Mouse (Mus musculus): ENCODE results near the gene Ambp. TPM values are rescaled to one million over a fixed set of nuclear protein-coding genes. Genes with fewer than 3 reads are reported as not detected.

The Ambp gene
- polyA plus RNA-seq, 1 experiment from 2014 or later: 0.66 TPM

DNA sequence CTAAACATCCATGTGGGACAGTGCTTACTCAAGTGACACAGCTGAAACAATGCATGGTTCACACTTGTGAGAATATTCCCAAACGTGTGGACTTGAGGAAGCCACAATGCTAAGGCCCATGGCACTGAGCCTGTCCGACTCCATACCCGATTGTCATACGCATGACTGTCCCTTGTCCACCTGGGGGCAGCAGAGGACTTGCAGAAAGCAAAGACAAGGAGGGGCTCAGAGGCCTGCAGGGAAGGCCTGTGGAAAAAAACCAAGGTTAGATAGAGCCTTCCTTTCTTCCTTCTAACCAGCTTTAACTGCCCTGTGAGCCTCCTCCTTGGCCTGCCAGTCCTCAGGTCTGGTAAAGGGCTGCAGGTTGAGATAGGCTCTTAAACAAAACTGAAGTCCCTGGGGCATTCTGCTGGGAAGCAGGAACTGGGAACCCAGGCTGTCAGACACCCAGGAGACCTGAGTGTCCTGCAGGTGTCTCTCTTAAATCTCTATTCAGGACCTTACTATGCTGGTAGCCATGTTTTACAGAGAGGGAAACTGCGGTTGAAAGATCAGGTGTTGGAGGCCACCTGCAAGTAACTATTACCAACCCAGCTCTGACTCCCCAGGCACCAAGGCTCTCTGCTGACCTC is 4.5 kb upstream of the Ambp start:
- Histone ChIP-seq H3K36me3 (no peaks in the 10 kb centered on the region), H3K27ac (replicated peaks) (no peak overlapping the region), H3K4me3 (no peak overlapping the region), H3K9ac (no peak overlapping the region), H3K9me3 (no peaks in the 10 kb centered on the region), H3K27me3 (no peaks in the 10 kb centered on the region), H3K4me1 (replicated peaks) (no peaks in the 10 kb centered on the region), H3K4me2 (no peak overlapping the region)
- 17% methylated on average over 5 of the region's 5 CpGs for WGBS
- peak; percentile 92 for ATAC-seq (ENCODE audit: low read depth)

DNA sequence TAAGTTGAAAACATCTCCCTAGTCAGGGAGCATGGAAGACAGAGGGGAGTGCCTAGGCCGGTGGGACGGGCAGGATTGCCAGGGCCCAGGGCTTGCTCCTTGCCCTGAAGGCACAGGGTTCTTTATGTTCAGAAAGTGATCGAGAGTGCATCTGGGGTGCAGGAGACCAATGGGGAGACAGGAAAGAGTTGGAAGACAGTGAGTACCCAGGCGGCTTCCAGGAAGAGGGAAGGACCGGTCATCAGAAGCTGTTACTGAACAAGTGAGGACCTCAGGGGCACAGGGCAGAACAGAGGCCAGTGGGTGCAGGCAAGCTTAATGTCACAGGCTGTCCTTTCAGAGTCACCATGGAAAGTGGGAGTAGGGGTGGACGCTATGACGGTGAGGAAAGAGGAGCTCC is 3.6 kb upstream of the Ambp start:
- WGBS: 91% methylated on average over 7 of the region's 7 CpGs
- H3K4me2 ChIP-seq: no peak overlapping the region
- no peaks in the 10 kb centered on the region for H3K9me3 ChIP-seq
- ATAC-seq (ENCODE audit: low read depth): peak; percentile 38; the same call in 1 of the 2 replicates
- no peak overlapping the region for H3K9ac ChIP-seq
- no peak overlapping the region for H3K4me3 ChIP-seq
- no peak overlapping the region for H3K27ac ChIP-seq (replicated peaks)
- no peaks in the 10 kb centered on the region for H3K36me3 ChIP-seq
- H3K4me1 ChIP-seq (replicated peaks): no peaks in the 10 kb centered on the region
- H3K27me3 ChIP-seq: no peaks in the 10 kb centered on the region

GRCm38 (mm10) chr4:63156726-63157634 is 2.4 kb upstream of the Ambp start:
- no peak for ATAC-seq (ENCODE audit: low read depth)
- Histone ChIP-seq H3K27me3 (no peaks in the 10 kb centered on the region), H3K4me2 (no peak overlapping the region), H3K4me1 (replicated peaks) (no peaks in the 10 kb centered on the region), H3K36me3 (no peaks in the 10 kb centered on the region), H3K27ac (replicated peaks) (no peak overlapping the region), H3K9me3 (no peaks in the 10 kb centered on the region), H3K4me3 (no peak overlapping the region), H3K9ac (no peak overlapping the region)
- WGBS: 60% methylated on average over 8 of the region's 8 CpGs

DNA sequence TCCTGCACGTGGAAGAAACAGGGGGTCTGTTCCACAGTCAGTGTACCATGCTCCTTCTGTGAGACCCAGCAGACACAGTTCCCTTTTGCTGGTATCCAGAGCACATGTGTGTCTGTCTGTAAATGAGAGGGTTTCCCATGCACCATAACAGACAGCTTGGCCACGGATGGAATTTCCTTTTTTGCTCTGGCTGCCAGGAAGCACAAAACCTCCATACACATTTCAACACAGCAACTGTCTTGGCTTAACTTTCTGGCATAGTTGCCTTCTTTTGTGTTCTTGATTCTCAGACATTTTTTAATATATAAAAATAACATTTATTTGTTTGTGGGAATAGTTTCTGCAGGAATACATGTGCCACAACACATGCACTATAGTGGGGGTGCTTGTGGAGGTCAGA is 997 bp upstream of the Ambp start:
- Histone ChIP-seq H3K4me3 (no peak overlapping the region), H3K27me3 (no peaks in the 10 kb centered on the region), H3K4me2 (no peak overlapping the region), H3K27ac (replicated peaks) (no peak overlapping the region), H3K4me1 (replicated peaks) (no peaks in the 10 kb centered on the region), H3K36me3 (no peaks in the 10 kb centered on the region), H3K9me3 (no peaks in the 10 kb centered on the region), H3K9ac (no peak overlapping the region)
- whole genome bisulfite sequencing: 60% methylated on average over 2 of the region's 2 CpGs
- no peak for ATAC-seq (ENCODE audit: low read depth)

GRCm38 (mm10) chr4:63154028-63154427 is 571 bp downstream of the Ambp start:
- 65% methylated on average over 4 of the region's 4 CpGs for WGBS

GRCm38 (mm10) chr4:63151127-63151526 is 3.5 kb downstream of the Ambp start:
- no peak; the same call in 1 of the 2 replicates for ATAC-seq (ENCODE audit: low read depth)
- Histone ChIP-seq H3K4me1 (replicated peaks) (no peaks in the 10 kb centered on the region), H3K27ac (replicated peaks) (no peak overlapping the region), H3K9ac (no peak overlapping the region), H3K4me3 (no peak overlapping the region), H3K27me3 (no peaks in the 10 kb centered on the region), H3K9me3 (no peaks in the 10 kb centered on the region; the same call in 1 of the 2 replicates), H3K36me3 (no peaks in the 10 kb centered on the region), H3K4me2 (no peak overlapping the region)
- WGBS: 91% methylated on average over 6 of the region's 6 CpGs

More at GRCm38 (mm10) chr4:63154028-63154427, 571 bp downstream of the Ambp start:
- no peaks in the 10 kb centered on the region for H3K36me3 ChIP-seq
- no peak for ATAC-seq (ENCODE audit: low read depth)
- H3K27me3 ChIP-seq: no peaks in the 10 kb centered on the region
- no peak overlapping the region for H3K4me3 ChIP-seq
- no peak overlapping the region for H3K9ac ChIP-seq
- H3K4me1 ChIP-seq (replicated peaks): no peaks in the 10 kb centered on the region
- no peaks in the 10 kb centered on the region for H3K9me3 ChIP-seq
- no peak overlapping the region for H3K4me2 ChIP-seq
- no peak overlapping the region for H3K27ac ChIP-seq (replicated peaks)

- no peaks in the 10 kb centered on the region for H3K27me3 ChIP-seq
- no peaks in the 10 kb centered on the region; the same call in 1 of the 2 replicates for H3K9me3 ChIP-seq
- no peak overlapping the region for H3K4me2 ChIP-seq
- WGBS: 93% methylated on average over 6 of the region's 6 CpGs
- no peak overlapping the region for H3K4me3 ChIP-seq
- no peaks in the 10 kb centered on the region for H3K4me1 ChIP-seq (replicated peaks)
- ATAC-seq (ENCODE audit: low read depth): no peak
- no peaks in the 10 kb centered on the region for H3K36me3 ChIP-seq
- no peak overlapping the region for H3K27ac ChIP-seq (replicated peaks)
- no peak overlapping the region for H3K9ac ChIP-seq
Measured at GRCm38 (mm10) chr4:63147268-63147667, 7.3 kb downstream of the Ambp start.

GRCm38 (mm10) chr4:63129891-63130624 is 24.5 kb downstream of the Ambp start:
- no peaks in the 10 kb centered on the region for H3K9me3 ChIP-seq
- ATAC-seq (ENCODE audit: low read depth): no peak; the same call in 1 of the 2 replicates
- H3K4me3 ChIP-seq: no peak overlapping the region
- no peak overlapping the region for H3K9ac ChIP-seq
- no peaks in the 10 kb centered on the region for H3K27me3 ChIP-seq
- no peak overlapping the region for H3K27ac ChIP-seq (replicated peaks)
- WGBS: 88% methylated on average over 5 of the region's 5 CpGs
- no peaks in the 10 kb centered on the region for H3K4me1 ChIP-seq (replicated peaks)
- H3K36me3 ChIP-seq: peaks cover 50% of the 10 kb centered on the region
- no peak overlapping the region for H3K4me2 ChIP-seq

DNA sequence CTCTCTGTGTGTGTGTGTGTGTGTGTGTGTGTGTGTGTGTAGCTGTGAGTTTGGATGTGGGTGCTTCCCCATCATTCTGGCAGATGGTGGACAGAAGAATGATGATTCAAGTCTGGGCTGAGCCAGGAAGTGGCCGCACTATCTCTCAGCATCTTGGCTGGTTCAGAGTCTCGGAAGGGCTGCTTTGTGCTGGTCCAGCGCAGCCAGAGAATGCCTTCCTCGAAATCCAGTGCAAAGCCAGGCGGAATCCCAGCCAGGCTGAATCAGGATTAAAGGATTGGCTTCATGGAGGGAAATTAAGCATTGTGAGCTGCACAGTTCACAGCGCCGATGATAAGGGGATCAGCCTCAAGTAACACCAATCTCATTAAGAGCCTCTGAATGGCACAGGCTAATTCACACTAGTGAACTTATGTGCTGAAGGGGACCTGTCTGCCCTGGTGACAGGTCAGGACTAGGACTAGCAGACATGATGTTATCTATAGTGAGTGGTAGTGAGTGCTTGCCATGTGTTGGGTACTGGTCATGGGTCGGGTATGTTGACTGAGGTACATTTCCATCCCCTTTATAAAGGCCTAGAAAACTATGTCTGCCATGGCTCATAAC is 29.6 kb downstream of the Ambp start:
- Histone ChIP-seq H3K9me3 (no peaks in the 10 kb centered on the region), H3K4me1 (replicated peaks) (no peaks in the 10 kb centered on the region), H3K4me2 (no peak overlapping the region), H3K36me3 (peaks cover 32% of the 10 kb centered on the region), H3K4me3 (no peak overlapping the region), H3K27me3 (no peaks in the 10 kb centered on the region), H3K9ac (no peak overlapping the region), H3K27ac (replicated peaks) (no peak overlapping the region)
- 88% methylated on average over 8 of the region's 8 CpGs for WGBS
- ATAC-seq (ENCODE audit: low read depth): no peak

DNA sequence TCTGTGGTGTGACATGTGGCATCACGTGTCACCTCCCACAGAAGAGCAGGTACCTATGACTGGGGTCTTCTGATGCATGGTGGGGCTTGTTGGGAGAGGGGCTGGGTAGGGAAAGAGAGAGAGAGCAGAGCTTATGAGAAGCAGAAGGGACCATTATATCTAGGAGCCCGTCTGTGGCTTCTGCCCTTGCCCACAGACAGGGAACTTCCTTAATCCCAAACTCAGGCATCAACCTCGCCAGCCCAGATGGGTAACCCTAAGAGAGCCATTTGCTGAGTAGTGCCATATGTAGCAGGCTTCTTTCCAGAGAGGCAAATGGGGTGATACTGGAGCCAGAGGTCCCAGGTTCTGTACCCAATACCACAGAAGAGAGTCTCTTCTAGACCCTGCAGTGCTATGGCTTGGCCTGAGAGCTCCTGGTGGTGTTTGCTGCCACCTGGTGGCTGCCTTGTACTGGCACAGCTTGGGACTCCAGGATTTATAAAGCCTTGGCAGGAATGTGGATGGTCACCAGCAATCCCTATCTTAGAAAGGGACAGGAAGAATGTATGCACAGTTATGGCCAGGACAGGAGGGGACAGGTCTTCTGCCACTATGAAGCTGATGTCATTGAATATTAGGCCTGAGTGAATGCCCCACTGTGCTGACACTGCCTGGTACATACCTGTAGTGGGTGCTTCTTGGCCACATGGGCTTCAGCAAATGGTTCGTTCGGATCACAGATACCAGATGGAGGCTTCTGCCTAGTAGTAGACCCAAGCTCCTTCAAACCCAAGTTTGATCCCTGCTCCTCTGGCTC is 35.8 kb downstream of the Ambp start:
- H3K27ac ChIP-seq (replicated peaks): no peak overlapping the region
- no peak overlapping the region for H3K4me3 ChIP-seq
- no peaks in the 10 kb centered on the region for H3K4me1 ChIP-seq (replicated peaks)
- peaks cover 59% of the 10 kb centered on the region for H3K36me3 ChIP-seq
- no peak overlapping the region for H3K4me2 ChIP-seq
- H3K27me3 ChIP-seq: no peaks in the 10 kb centered on the region
- no peak overlapping the region for H3K9ac ChIP-seq
- ATAC-seq (ENCODE audit: low read depth): peak; percentile 90
- 90% methylated on average over 5 of the region's 5 CpGs for WGBS
- H3K9me3 ChIP-seq: no peaks in the 10 kb centered on the region

- Histone ChIP-seq H3K9ac (no peak overlapping the region), H3K9me3 (no peaks in the 10 kb centered on the region), H3K4me2 (no peak overlapping the region), H3K36me3 (peaks cover 60% of the 10 kb centered on the region), H3K27ac (replicated peaks) (no peak overlapping the region), H3K4me3 (no peak overlapping the region), H3K27me3 (no peaks in the 10 kb centered on the region), H3K4me1 (replicated peaks) (no peaks in the 10 kb centered on the region)
- ATAC-seq (ENCODE audit: low read depth): no peak
- 91% methylated on average over 8 of the region's 8 CpGs for WGBS
Measured at GRCm38 (mm10) chr4:63105651-63106050, 48.9 kb downstream of the Ambp start.
